Mouse (Mus musculus) cerebellum, adult 2 months (tissue): ENCODE data around the gene Slc16a3. TPM values are rescaled to one million over a fixed set of nuclear protein-coding genes. Genes with fewer than 3 reads are reported as not detected.
A peak's percentile ranks its signal among the peaks of the same experiment; 100 is the strongest.

Experiments used
- DNase-seq, 2 experiments: peaks; one replicate each; pipeline ENCODE4 v3.0.0; 2021
- H3K27ac ChIP-seq: fragments of 200-500 bp; 2 replicates; pipeline ENCODE4 v1.5.1; 2012; ENCODE audit warnings: low read length, control low read depth, inconsistent platforms; ENCODE audit not compliant: insufficient read depth
- H3K27me3 ChIP-seq: fragments of 200-500 bp; 2 replicates; pipeline ENCODE4 v1.6.1; 2012; ENCODE audit warnings: inconsistent platforms, mild to moderate bottlenecking, low read length, moderate library complexity; ENCODE audit not compliant: control insufficient read depth, insufficient read depth
- H3K4me1 ChIP-seq: fragments of 200-500 bp; 2 replicates; pipeline ENCODE4 v1.6.1; 2011; ENCODE audit warnings: low read length; ENCODE audit not compliant: control insufficient read depth, insufficient read depth
- H3K4me3 ChIP-seq: fragments of 200-500 bp; replicated peaks from 2 replicates; pipeline ENCODE3; 2011; ENCODE audit warnings: mild to moderate bottlenecking, low read depth, low read length, control low read depth; ENCODE audit not compliant: insufficient read depth
- CTCF ChIP-seq: fragments of 200-500 bp; IDR thresholded peaks from 2 replicates; pipeline ENCODE4 v1.5.1; 2011; ENCODE audit warnings: low read depth, mild to moderate bottlenecking, control low read depth, low read length, moderate library complexity, borderline replicate concordance; ENCODE audit not compliant: insufficient read depth
- POLR2A ChIP-seq: fragments of 200-500 bp; IDR thresholded peaks from 2 replicates; pipeline ENCODE4 v1.6.1; 2011; ENCODE audit warnings: low read length, control low read depth, borderline replicate concordance; ENCODE audit not compliant: insufficient read depth
- WGBS: fragments of 180-500 bp; shearing (Covaris S2); methylation state at CpG from one replicate; pipeline ENCODE4 v1.1.7; 2018; 5-methylcytosine and 5-hydroxymethylcytosine counted together
- polyA plus RNA-seq: library from polyadenylated mRNA; depleted of rRNA; stranded (reverse); fragments of >200 nt; gene quantifications from 2 replicates; pipeline ENCODE4 v1.2.3, GENCODE M21; 2012

Gene Slc16a3
- polyA plus RNA-seq, 1 experiment, result 1.6 TPM

- 94% methylated on average over 4 of the region's 4 CpGs for WGBS
- Histone ChIP-seq H3K27ac (no peak overlapping the region), H3K4me3 (no peak overlapping the region), H3K4me1 (no peaks in the 10 kb centered on the region), H3K27me3 (no peaks in the 10 kb centered on the region)
- TF ChIP-seq CTCF (no peak), POLR2A (no peak)
- no peak for DNase-seq
Observed at GRCm38 (mm10) chr11:120913796-120914195, 34.5 kb upstream of the Slc16a3 start.

GRCm38 (mm10) chr11:120916477-120916876 is 31.8 kb upstream of the Slc16a3 start:
- no peak for TF ChIP-seq CTCF
- no peak for TF ChIP-seq POLR2A
- no peak overlapping the region for H3K27ac ChIP-seq
- DNase-seq, result no peak
- no peaks in the 10 kb centered on the region for H3K4me1 ChIP-seq
- no peak overlapping the region for H3K4me3 ChIP-seq
- 81% methylated on average over 3 of the region's 3 CpGs for WGBS
- H3K27me3 ChIP-seq, result no peaks in the 10 kb centered on the region

- TF ChIP-seq POLR2A (no peak), CTCF (no peak)
- Histone ChIP-seq H3K27ac (no peak overlapping the region), H3K27me3 (no peaks in the 10 kb centered on the region), H3K4me3 (no peak overlapping the region), H3K4me1 (no peaks in the 10 kb centered on the region)
- WGBS, result 96% methylated on average over 5 of the region's 5 CpGs
- DNase-seq, result no peak
Observed at GRCm38 (mm10) chr11:120917756-120918155, 30.5 kb upstream of the Slc16a3 start.

DNA sequence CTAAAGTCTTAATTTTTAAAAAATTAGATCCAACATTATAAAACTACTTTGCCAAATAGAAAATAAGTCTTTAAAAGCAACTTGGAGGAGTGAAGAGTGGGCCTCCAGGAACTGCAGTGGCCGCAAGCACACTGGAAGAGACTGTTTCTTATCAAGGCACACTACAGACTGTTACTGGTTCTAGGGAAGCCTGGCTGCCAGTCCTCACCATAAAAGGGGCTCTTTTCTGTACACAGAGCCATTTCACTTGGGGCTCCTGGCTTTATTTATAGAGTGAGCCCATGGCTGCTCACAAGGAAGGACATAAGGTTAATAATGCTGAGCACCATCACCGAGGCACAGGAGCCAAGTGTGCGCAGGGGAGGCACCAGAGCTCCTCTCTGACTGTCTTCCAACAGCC is 25.8 kb upstream of the Slc16a3 start:
- Histone ChIP-seq H3K4me1 (no peaks in the 10 kb centered on the region), H3K27ac (no peak overlapping the region), H3K4me3 (no peak overlapping the region), H3K27me3 (no peaks in the 10 kb centered on the region)
- WGBS, result 91% methylated on average over 3 of the region's 3 CpGs
- TF ChIP-seq POLR2A (no peak), CTCF (no peak)
- no peak for DNase-seq

DNA sequence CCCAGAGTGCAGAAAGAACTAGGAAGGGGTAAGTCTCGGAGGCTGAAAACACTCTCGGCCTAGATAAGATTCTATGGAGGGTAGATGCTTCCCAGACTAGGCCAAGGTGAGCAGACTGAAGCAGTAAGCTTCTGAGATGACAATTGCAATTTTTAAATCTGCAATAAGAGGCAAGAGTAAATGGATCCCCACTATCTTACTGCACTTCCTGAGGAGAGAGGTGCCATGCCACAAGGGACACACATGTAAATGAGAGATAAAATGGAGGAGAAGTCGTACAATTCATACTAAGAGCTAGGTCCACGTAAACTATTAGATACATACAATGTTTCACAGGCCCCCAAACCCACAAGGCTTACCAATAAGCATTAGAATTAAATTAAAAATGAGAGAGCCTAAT is 19.8 kb upstream of the Slc16a3 start:
- TF ChIP-seq POLR2A, result no peak
- no peak for TF ChIP-seq CTCF
- Histone ChIP-seq H3K27me3 (no peaks in the 10 kb centered on the region), H3K4me1 (no peaks in the 10 kb centered on the region), H3K4me3 (no peak overlapping the region), H3K27ac (no peak overlapping the region)
- no peak for DNase-seq
- WGBS, result 97% methylated on average over 4 of the region's 4 CpGs

DNA sequence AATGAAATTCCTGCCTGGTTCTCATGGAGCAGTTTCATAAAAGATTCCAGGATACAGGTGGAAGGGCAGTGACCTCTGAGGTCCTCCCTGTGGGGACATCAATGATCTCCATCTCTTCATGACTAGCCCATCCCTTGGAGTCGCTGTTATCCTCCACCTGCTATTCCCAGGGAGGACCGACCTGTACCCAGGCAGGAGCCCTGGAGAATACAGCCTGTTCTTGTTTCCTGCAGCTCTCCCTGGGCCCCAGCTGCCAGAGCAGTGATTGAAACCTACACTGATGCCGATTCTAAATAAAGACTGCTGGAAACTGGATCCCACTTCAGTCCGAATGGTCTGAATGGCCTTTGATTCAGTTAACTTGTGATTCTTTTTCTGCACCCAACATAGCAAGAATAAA is 16.8 kb upstream of the Slc16a3 start:
- no peak for TF ChIP-seq CTCF
- Histone ChIP-seq H3K27me3 (no peaks in the 10 kb centered on the region), H3K27ac (no peak overlapping the region), H3K4me1 (no peaks in the 10 kb centered on the region), H3K4me3 (no peak overlapping the region)
- WGBS, result 94% methylated on average over 4 of the region's 4 CpGs
- DNase-seq, result no peak

GRCm38 (mm10) chr11:120932564-120933398 is 15.5 kb upstream of the Slc16a3 start, which contains the start of gene Ccdc57:
TSS of gene Ccdc57 (minus strand) at chr11:120932872.
- 9% methylated on average over 44 of the region's 44 CpGs for WGBS
- Histone ChIP-seq H3K27ac (peak within 1 kb of the TSS; percentile 54; the same call in 1 of the 2 replicates), H3K27me3 (no peaks in the 10 kb centered on the region), H3K4me3 (peak within 1 kb of the TSS; percentile 91), H3K4me1 (no peaks in the 10 kb centered on the region)
- peak; percentile 36; the same call in 1 of the 2 replicates for TF ChIP-seq POLR2A
- no peak for TF ChIP-seq CTCF
- DNase-seq, result peak; percentile 91 to 97

- TF ChIP-seq POLR2A (no peak), CTCF (no peak)
- 97% methylated on average over 1 of the region's 1 CpGs for WGBS
- Histone ChIP-seq H3K27ac (no peak overlapping the region), H3K27me3 (no peaks in the 10 kb centered on the region), H3K4me3 (no peak overlapping the region), H3K4me1 (no peaks in the 10 kb centered on the region)
- no peak for DNase-seq
Observed at GRCm38 (mm10) chr11:120937976-120938375, 10.3 kb upstream of the Slc16a3 start.
